Comparison of ENCODE assay signal across 8 mouse cellular contexts in the genomic region with DNA sequence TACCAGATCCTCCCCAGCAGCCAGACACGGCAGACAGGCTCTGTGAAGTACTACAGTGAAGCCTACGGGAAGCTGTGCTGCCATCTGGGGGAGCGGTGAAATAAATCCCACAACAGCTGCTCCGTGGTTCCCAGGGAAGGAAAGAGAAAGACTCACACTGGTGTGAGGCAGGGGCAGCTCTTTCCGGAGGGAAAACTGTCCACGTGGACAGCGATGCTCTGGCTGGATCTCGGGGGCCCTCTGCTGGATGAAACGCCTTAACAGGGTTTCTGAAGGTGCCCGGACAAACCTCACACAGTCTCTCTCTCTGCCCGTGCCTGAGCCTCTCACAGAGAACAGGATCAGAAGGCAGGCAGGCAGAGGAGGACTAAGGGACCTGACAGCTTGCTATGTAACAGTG. TPM values are rescaled to one million over a fixed set of nuclear protein-coding genes. Genes with fewer than 3 reads are reported as not detected.
DNase-seq lines count a peak whose midpoint lies in the region; ATAC-seq and TF ChIP-seq lines count a peak whose summit lies in the region.

No protein-coding gene starts in this region.

- peak overlapping the region; percentile 49; the same call in 1 of the 2 replicates for H3K9ac ChIP-seq in heart, embryonic 14.5 days (ENCODE audit: low read length)
- H3K9ac ChIP-seq in kidney, postnatal 0 days (ENCODE audit: low read depth, low read length) = no peak overlapping the region

- peaks cover 13% of the 10 kb centered on the region for H3K27me3 ChIP-seq in forebrain, embryonic 10.5 days (ENCODE audit: poor library complexity, severe bottlenecking)
- peaks cover 4% of the 10 kb centered on the region; the same call in 1 of the 2 replicates for H3K27me3 ChIP-seq in heart, embryonic 14.5 days (ENCODE audit: control insufficient read depth, insufficient read depth, low read length)
- H3K27me3 ChIP-seq in kidney, postnatal 0 days (ENCODE audit: insufficient read depth, low read length) = no peaks in the 10 kb centered on the region

- peaks cover 44% of the 10 kb centered on the region for H3K4me1 ChIP-seq in forebrain, embryonic 10.5 days
- H3K4me1 ChIP-seq in heart, embryonic 14.5 days (ENCODE audit: control insufficient read depth in 2 of 2, insufficient read depth in 2 of 2, low read length in 2 of 2) = peaks cover 4 to 10% of the 10 kb centered on the region in 2 experiments; a peak in 3 of 4 replicates
- H3K4me1 ChIP-seq in kidney, postnatal 0 days (replicated peaks; ENCODE audit: insufficient read depth, low read length) = no peaks in the 10 kb centered on the region

- peak overlapping the region; percentile 53 for H3K4me2 ChIP-seq in heart, embryonic 14.5 days (ENCODE audit: low read length)
- peak overlapping the region; percentile 42 for H3K4me2 ChIP-seq in kidney, postnatal 0 days (ENCODE audit: low read length)

- peak overlapping the region; percentile 83 for H3K27ac ChIP-seq in forebrain, embryonic 10.5 days
- 0 out of 4 replicates have a peak overlapping the region, but pooled peaks of 1 of the 2 experiments have one; percentile 19 for H3K27ac ChIP-seq in heart, embryonic 14.5 days (replicated peaks in 1 of 2; ENCODE audit: control insufficient read depth in 1 of 2, insufficient read depth in 1 of 2, low read depth in 2 of 2, low read length in 2 of 2)
- no peak overlapping the region; the same call in 1 of the 2 replicates for H3K27ac ChIP-seq in kidney, postnatal 0 days

- peak; percentile 96 for TF ChIP-seq CTCF in kidney, postnatal 0 days (IDR thresholded peaks at IDR 0.05; ENCODE audit: low read depth)

- no peaks in the 10 kb centered on the region for H3K36me3 ChIP-seq in forebrain, embryonic 10.5 days (replicated peaks)
- no peaks in the 10 kb centered on the region for H3K36me3 ChIP-seq in heart, embryonic 14.5 days (ENCODE audit: control insufficient read depth, insufficient read depth, low read length)
- H3K36me3 ChIP-seq in kidney, postnatal 0 days (ENCODE audit: insufficient read depth, low read length) = no peaks in the 10 kb centered on the region

- no peaks in the 10 kb centered on the region for H3K9me3 ChIP-seq in forebrain, embryonic 10.5 days
- H3K9me3 ChIP-seq in heart, embryonic 14.5 days (ENCODE audit: control insufficient read depth, low read length) = no peaks in the 10 kb centered on the region
- no peaks in the 10 kb centered on the region for H3K9me3 ChIP-seq in kidney, postnatal 0 days (replicated peaks; ENCODE audit: low read length)

- peak overlapping the region; percentile 27 for H3K4me3 ChIP-seq in forebrain, embryonic 10.5 days
- no peak overlapping the region for H3K4me3 ChIP-seq in heart, embryonic 14.5 days (ENCODE audit: control insufficient read depth in 1 of 2, insufficient read depth in 1 of 2, low read depth in 1 of 2, low read length in 2 of 2)
- H3K4me3 ChIP-seq in kidney, postnatal 0 days (replicated peaks; ENCODE audit: low read depth, low read length) = no peak overlapping the region

- peak; percentile 61 to 63 for DNase-seq in B cell, adult 2 months
- peak; percentile 97 for DNase-seq in brain, adult 2 months (ENCODE audit: low read depth, low spot score)
- DNase-seq in forebrain, embryonic 10.5 days (ENCODE audit: extremely low spot score, low spot score) = peak; percentile 83
- DNase-seq in kidney, postnatal 0 days (ENCODE audit: low spot score) = peak; percentile 97
- DNase-seq in liver = peak; percentile 75
- DNase-seq in spleen, postnatal 36 days (ENCODE audit: low spot score in 2 of 2) = peak; percentile 24 to 29

- ATAC-seq in heart, embryonic 14.5 days (ENCODE audit: insufficient number of reproducible peaks, insufficient read depth, low FRiP score, low read depth) = peak; percentile 68
- peak; percentile 71 for ATAC-seq in kidney, postnatal 0 days (replicated peaks; ENCODE audit: low FRiP score, low read depth)
- peak; percentile 44 for ATAC-seq in monocyte, adult 5-6 weeks (replicated peaks; ENCODE audit: insufficient number of reproducible peaks, low FRiP score, low TSS enrichment, poor library complexity, severe bottlenecking)

- 4% methylated on average over 11 of the region's 11 CpGs for WGBS in forebrain, embryonic 10.5 days
- WGBS in heart, embryonic 14.5 days = under 1% methylated on average over 11 of the region's 11 CpGs
- under 1% methylated on average over 11 of the region's 11 CpGs for WGBS in kidney, postnatal 0 days

RNA-seq across cellular contexts. Expression of a gene that starts 53.1 kb away (rescaled TPM):
- polyA plus RNA-seq in forebrain, embryonic 10.5 days (2016; fragmentation: Nextera tagmentation; extraction: Ambion mirVana) = 15.5 and 16.8 TPM in 2 replicates
- polyA plus RNA-seq in heart, embryonic 14.5 days (2014; fragmentation: Nextera tagmentation; extraction: Ambion mirVana) = 6.4 and 8.5 TPM in 2 replicates
- polyA plus RNA-seq in kidney, postnatal 0 days (2015; fragmentation: Nextera tagmentation; extraction: Ambion mirVana) = 20.2 and 22.4 TPM in 2 replicates
- total RNA-seq in monocyte, adult 5-6 weeks (2017) = 0.78 to 2.3 TPM in 2 of 3 replicates, not detected in the other

RNA-seq across cellular contexts. Expression of a gene that starts 58.5 kb away (rescaled TPM):
- 108 and 110 TPM in 2 replicates for polyA plus RNA-seq in forebrain, embryonic 10.5 days (2016; fragmentation: Nextera tagmentation; extraction: Ambion mirVana)
- 68.5 and 74.8 TPM in 2 replicates for polyA plus RNA-seq in heart, embryonic 14.5 days (2014; fragmentation: Nextera tagmentation; extraction: Ambion mirVana)
- 77.2 and 80.0 TPM in 2 replicates for polyA plus RNA-seq in kidney, postnatal 0 days (2015; fragmentation: Nextera tagmentation; extraction: Ambion mirVana)
- total RNA-seq in monocyte, adult 5-6 weeks (2017) = 15.4 to 17.5 TPM (median 17.0 TPM) in 3 replicates

Comparison
In these comparisons a context has a peak if more than half of its experiments do, and no peak if none do; other contexts are left out.
1. DNase-seq: peak in every context shown above with its lines; median percentile 97 in brain, adult 2 months; 97 in kidney, postnatal 0 days; 83 in forebrain, embryonic 10.5 days; 75 in liver; 62 in B cell, adult 2 months; 26 in spleen, postnatal 36 days.